Mouse (Mus musculus) ES-Bruce4 (cell line): Measurements from ENCODE around the gene Mmgt2.

ENCODE experiments used
- CTCF ChIP-seq: IDR thresholded peaks from one replicate; pipeline ENCODE4 v1.8.1; 2011; ENCODE audit warnings: low read depth, low read length
- EP300 ChIP-seq: IDR thresholded peaks from 2 replicates; pipeline ENCODE4 v1.6.1; 2011; ENCODE audit warnings: low read depth, low read length; ENCODE audit not compliant: insufficient read depth
- POLR2A ChIP-seq: IDR thresholded peaks from one replicate; pipeline ENCODE4 v1.8.1; 2011; ENCODE audit warnings: low read length; ENCODE audit not compliant: insufficient read depth

- TF ChIP-seq CTCF: no peak
- TF ChIP-seq EP300: no peak
- TF ChIP-seq POLR2A: no peak
Measured at GRCm38 (mm10) chr11:62614876-62615410, 33.5 kb upstream of the Mmgt2 start.
